Mouse (Mus musculus) hindbrain, embryonic 16.5 days (tissue): ENCODE results near the gene Tmem175. TPM values are rescaled to one million over a fixed set of nuclear protein-coding genes. Genes with fewer than 3 reads are reported as not detected.

Experiments used
- ATAC-seq: fragments of 200-750 bp; cut with Nextera tagmentation; 2 replicates; pipeline ENCODE4 v1.8.0; 2017; ENCODE audit warnings: moderate TSS enrichment, moderate library complexity
- H3K27ac ChIP-seq: fragments of 300-500 bp; sonication (generic); 2 replicates; pipeline ENCODE4 v1.5.1; 2014; ENCODE audit warnings: low read depth, mild to moderate bottlenecking, control low read depth, low read length, moderate library complexity
- H3K27me3 ChIP-seq: fragments of 300-500 bp; sonication (generic); replicated peaks from 2 replicates; pipeline ENCODE4 v1.6.1; 2014; ENCODE audit warnings: low read length; ENCODE audit not compliant: control insufficient read depth, insufficient read depth
- H3K36me3 ChIP-seq: fragments of 300-500 bp; sonication (generic); 2 replicates; pipeline ENCODE4 v1.6.1; 2014; ENCODE audit warnings: mild to moderate bottlenecking, low read length, moderate library complexity, mixed read lengths; ENCODE audit not compliant: control insufficient read depth, insufficient read depth
- H3K4me1 ChIP-seq: fragments of 300-500 bp; sonication (generic); 2 replicates; pipeline ENCODE4 v1.6.1; 2014; ENCODE audit warnings: low read depth, low read length; ENCODE audit not compliant: control insufficient read depth, insufficient read depth
- H3K4me2 ChIP-seq: fragments of 300-500 bp; sonication (generic); 2 replicates; pipeline ENCODE4 v1.6.1; 2014; ENCODE audit warnings: mild to moderate bottlenecking, low read length, control low read depth, moderate library complexity
- H3K4me3 ChIP-seq: fragments of 300-500 bp; sonication (generic); 2 replicates; pipeline ENCODE4 v1.5.1; 2014; ENCODE audit warnings: mild to moderate bottlenecking, low read length, control low read depth, moderate library complexity
- H3K9ac ChIP-seq: fragments of 300-500 bp; sonication (generic); 2 replicates; pipeline ENCODE4 v1.6.1; 2014; ENCODE audit warnings: low read depth, mild to moderate bottlenecking, control low read depth, low read length, moderate library complexity
- H3K9me3 ChIP-seq: fragments of 300-500 bp; sonication (generic); 2 replicates; pipeline ENCODE4 v1.6.1; 2014; ENCODE audit warnings: mild to moderate bottlenecking, low read length, moderate library complexity; ENCODE audit not compliant: control insufficient read depth
- WGBS: fragments of 180-500 bp; shearing (Covaris S2); extraction: QIAGEN DNeasy Blood & Tissue Kit; methylation state at CpG from one replicate; pipeline ENCODE4 v1.1.7; 2014; 5-methylcytosine and 5-hydroxymethylcytosine counted together
- polyA plus RNA-seq: library from polyadenylated mRNA; unstranded; fragments of >200 nt; fragmentation: Nextera tagmentation; extraction: Ambion mirVana; gene quantifications from 2 replicates; pipeline ENCODE4 v1.2.1, GENCODE M21; 2015

The Tmem175 gene
- polyA plus RNA-seq, result 28.6 and 30.9 TPM in 2 replicates

DNA sequence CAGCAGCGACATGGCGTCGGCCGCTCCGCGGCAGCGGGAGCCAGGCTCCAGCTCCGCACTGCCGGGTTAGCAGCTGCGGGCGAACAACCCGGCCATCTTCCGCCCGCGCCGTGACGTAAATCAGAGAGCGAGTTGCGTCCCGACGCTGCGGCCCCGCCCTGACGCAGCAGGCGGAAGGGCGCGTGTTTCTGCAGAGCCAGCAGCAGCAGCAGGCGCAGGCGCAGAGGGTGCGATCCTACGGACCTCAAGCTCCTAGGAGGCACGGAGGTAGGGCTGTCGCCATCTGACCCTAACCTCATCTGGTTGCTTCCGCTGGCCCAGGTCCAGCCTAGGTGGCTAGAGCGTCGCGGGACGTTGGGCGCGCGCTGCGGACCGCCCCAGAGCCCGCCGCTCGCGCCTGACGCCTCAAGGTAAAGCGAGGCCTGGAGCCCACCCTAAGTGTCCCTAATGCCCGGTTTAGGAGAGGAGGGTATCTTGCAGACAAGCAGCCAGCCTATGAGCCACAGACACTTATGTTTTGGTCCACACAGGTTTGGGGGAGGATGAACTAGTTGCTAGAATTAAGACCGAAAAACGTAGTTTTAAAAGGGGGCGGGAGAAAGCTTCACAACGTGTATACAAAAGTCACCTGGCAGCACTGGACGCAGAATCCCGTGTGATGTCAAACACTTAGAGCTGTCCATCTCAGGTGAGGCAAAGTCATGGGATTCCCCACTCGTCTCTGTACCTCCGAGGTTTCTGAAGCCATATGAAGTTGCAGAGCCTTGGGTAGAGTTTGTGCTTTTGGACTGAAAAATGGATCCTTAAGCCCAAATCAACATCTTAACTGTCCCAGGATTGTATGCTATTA lies at the start of gene Tmem175, which contains the start of gene Gak:
Gene Tmem175, plus strand, starts transcription at position 137 of the 850 bp plus-strand sequence.
Gene Gak, minus strand, starts transcription at position 122 of the 850 bp plus-strand sequence.
- under 1% methylated on average over 58 of the region's 58 CpGs for WGBS
- no peaks in the 10 kb centered on the region for H3K9me3 ChIP-seq
- no peaks in the 10 kb centered on the region for H3K36me3 ChIP-seq
- H3K4me1 ChIP-seq, result peaks cover 19% of the 10 kb centered on the region
- H3K4me2 ChIP-seq, result peak within 1 kb of the TSS; percentile 90
- peak within 1 kb of the TSS; percentile 91 for H3K27ac ChIP-seq
- peak; percentile 98 for ATAC-seq
- H3K27me3 ChIP-seq, result no peaks in the 10 kb centered on the region
- peak within 1 kb of the TSS; percentile 99 for H3K9ac ChIP-seq
- peak within 1 kb of the TSS; percentile 98 for H3K4me3 ChIP-seq

GRCm38 (mm10) chr5:108581361-108581891 lies 48.1 kb upstream of the Tmem175 start:
- Histone ChIP-seq H3K27me3 (no peaks in the 10 kb centered on the region), H3K27ac (peak overlapping the region; percentile 2; the same call in 1 of the 2 replicates), H3K4me2 (no peak overlapping the region), H3K9ac (no peak overlapping the region), H3K4me1 (no peaks in the 10 kb centered on the region), H3K9me3 (no peaks in the 10 kb centered on the region), H3K36me3 (peaks cover 48% of the 10 kb centered on the region), H3K4me3 (no peak overlapping the region)
- peak; percentile 81 for ATAC-seq
- 81% methylated on average over 3 of the region's 3 CpGs for WGBS

DNA sequence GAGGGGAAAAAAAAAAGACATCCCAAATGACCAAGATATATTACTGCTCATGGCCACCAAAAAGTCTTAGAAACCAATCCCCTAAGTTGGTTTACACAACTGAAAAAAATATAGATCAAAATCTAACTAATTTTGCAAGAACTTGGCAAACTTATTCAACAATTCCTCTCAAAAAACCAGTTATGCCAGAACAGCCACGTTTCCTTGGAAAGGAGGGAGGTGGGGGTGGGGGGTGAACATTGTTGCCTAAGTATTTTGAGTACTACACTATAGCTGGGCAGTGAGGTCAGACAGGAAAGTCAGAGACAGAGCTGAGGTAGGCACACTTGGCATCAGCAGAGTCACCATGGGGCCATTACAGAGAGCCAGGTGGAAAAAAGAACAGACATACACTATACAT lies 29.6 kb upstream of the Tmem175 start:
- H3K36me3 ChIP-seq, result peaks cover 69% of the 10 kb centered on the region
- no peak overlapping the region for H3K27ac ChIP-seq
- WGBS, result 95% methylated on average over 1 of the region's 1 CpGs
- H3K9ac ChIP-seq, result no peak overlapping the region
- no peaks in the 10 kb centered on the region for H3K9me3 ChIP-seq
- ATAC-seq, result no peak
- H3K27me3 ChIP-seq, result no peaks in the 10 kb centered on the region
- no peaks in the 10 kb centered on the region for H3K4me1 ChIP-seq
- no peak overlapping the region for H3K4me3 ChIP-seq
- no peak overlapping the region for H3K4me2 ChIP-seq

DNA sequence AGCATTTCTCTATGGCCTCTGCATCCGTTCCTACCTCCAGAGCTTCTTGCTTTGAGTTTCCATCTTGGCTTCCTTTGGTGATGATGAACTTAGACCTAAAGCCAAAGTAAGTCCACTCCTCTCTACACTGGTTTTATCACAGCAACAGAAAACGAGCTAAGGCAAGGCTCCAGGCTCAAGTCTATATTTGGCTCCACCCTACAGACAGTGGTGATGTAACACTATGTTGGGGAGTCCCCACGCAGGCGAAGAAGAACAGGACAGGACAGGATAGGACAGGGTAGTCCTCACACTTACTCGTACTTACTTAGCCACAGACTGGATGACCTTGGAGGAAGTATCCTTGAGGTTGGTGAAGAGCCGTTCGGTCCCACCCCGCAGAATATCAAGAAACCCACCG lies 27.0 kb upstream of the Tmem175 start:
- Histone ChIP-seq H3K27ac (no peak overlapping the region), H3K4me3 (no peak overlapping the region), H3K9ac (no peak overlapping the region), H3K4me1 (no peaks in the 10 kb centered on the region), H3K27me3 (no peaks in the 10 kb centered on the region), H3K4me2 (no peak overlapping the region), H3K36me3 (peaks cover 73% of the 10 kb centered on the region), H3K9me3 (no peaks in the 10 kb centered on the region)
- ATAC-seq, result no peak
- 94% methylated on average over 9 of the region's 9 CpGs for WGBS

- ATAC-seq, result no peak
- no peak overlapping the region for H3K27ac ChIP-seq
- H3K4me2 ChIP-seq, result no peak overlapping the region
- H3K36me3 ChIP-seq, result peaks cover 72% of the 10 kb centered on the region
- H3K9ac ChIP-seq, result no peak overlapping the region
- no peaks in the 10 kb centered on the region for H3K9me3 ChIP-seq
- H3K4me3 ChIP-seq, result no peak overlapping the region
- 97% methylated on average over 1 of the region's 1 CpGs for WGBS
- H3K27me3 ChIP-seq, result no peaks in the 10 kb centered on the region
- H3K4me1 ChIP-seq, result no peaks in the 10 kb centered on the region
These were observed 19.1 kb upstream of the Tmem175 start for GRCm38 (mm10) chr5:108610426-108610825.

- Histone ChIP-seq H3K9ac (no peak overlapping the region), H3K4me1 (no peaks in the 10 kb centered on the region), H3K36me3 (peaks cover 16% of the 10 kb centered on the region), H3K4me3 (no peak overlapping the region), H3K9me3 (no peaks in the 10 kb centered on the region), H3K27me3 (no peaks in the 10 kb centered on the region), H3K4me2 (no peak overlapping the region), H3K27ac (no peak overlapping the region)
- WGBS, result 74% methylated on average over 2 of the region's 2 CpGs
- no peak for ATAC-seq
These were observed 7.7 kb upstream of the Tmem175 start for GRCm38 (mm10) chr5:108621870-108622269.

GRCm38 (mm10) chr5:108626050-108626660 lies 3.4 kb upstream of the Tmem175 start:
- WGBS, result 88% methylated on average over 4 of the region's 4 CpGs

GRCm38 (mm10) chr5:108628891-108629633 lies 508 bp upstream of the Tmem175 start:
- ATAC-seq, result peak; percentile 87
- Histone ChIP-seq H3K27ac (peak overlapping the region; percentile 91), H3K9ac (peak overlapping the region; percentile 99), H3K27me3 (no peaks in the 10 kb centered on the region), H3K4me2 (peak overlapping the region; percentile 90), H3K4me3 (peak overlapping the region; percentile 98), H3K36me3 (peaks cover 2% of the 10 kb centered on the region), H3K4me1 (peaks cover 19% of the 10 kb centered on the region), H3K9me3 (no peaks in the 10 kb centered on the region)
- 1% methylated on average over 32 of the region's 32 CpGs for WGBS

More at GRCm38 (mm10) chr5:108626050-108626660, 3.4 kb upstream of the Tmem175 start:
- no peaks in the 10 kb centered on the region for H3K9me3 ChIP-seq
- no peak overlapping the region for H3K27ac ChIP-seq
- ATAC-seq, result no peak
- H3K36me3 ChIP-seq, result peaks cover 16% of the 10 kb centered on the region
- H3K9ac ChIP-seq, result no peak overlapping the region
- peaks cover 19% of the 10 kb centered on the region for H3K4me1 ChIP-seq
- no peaks in the 10 kb centered on the region for H3K27me3 ChIP-seq
- H3K4me2 ChIP-seq, result no peak overlapping the region
- no peak overlapping the region for H3K4me3 ChIP-seq
